Mouse (Mus musculus) forebrain, embryonic 11.5 days (tissue): Measurements from ENCODE around the gene Pth1r. TPM values are rescaled to one million over a fixed set of nuclear protein-coding genes. Genes with fewer than 3 reads are reported as not detected.

Experiments used
- polyA plus RNA-seq: library from polyadenylated mRNA; unstranded; fragments of >200 nt; fragmentation: Nextera tagmentation; extraction: Ambion mirVana; gene quantifications from 2 replicates; pipeline ENCODE4 v1.2.1, GENCODE M21; 2014

The Pth1r gene
- polyA plus RNA-seq, 1 experiment from 2014 or later: 21.3 TPM

Other genes starting within 250 kb of the Pth1r start
- 48.7 and 56.9 TPM in 2 replicates for gene Setd2, start 214.5 kb downstream of the Pth1r start, polyA plus RNA-seq
- 20.6 and 22.9 TPM in 2 replicates for gene Nradd, start 122.7 kb downstream of the Pth1r start, polyA plus RNA-seq
- 2.2 and 2.4 TPM in 2 replicates for gene Nbeal2, start 93.0 kb downstream of the Pth1r start, polyA plus RNA-seq
- gene Ccdc12, start 90.6 kb downstream of the Pth1r start, polyA plus RNA-seq: 149 and 164 TPM in 2 replicates
- 0.92 TPM in 1 of 2 replicates, not detected in the other for gene Myl3, start 5.3 kb downstream of the Pth1r start, polyA plus RNA-seq
- not detected in 2 replicates for gene Prss42, start 51.0 kb upstream of the Pth1r start, polyA plus RNA-seq
- not detected in 2 replicates for gene Prss44, start 66.8 kb upstream of the Pth1r start, polyA plus RNA-seq
- not detected in 2 replicates for gene Prss43, start 79.5 kb upstream of the Pth1r start, polyA plus RNA-seq
- not detected in 2 replicates for gene Prss45, start 87.4 kb upstream of the Pth1r start, polyA plus RNA-seq
- gene Prss46, start 97.4 kb upstream of the Pth1r start, polyA plus RNA-seq: not detected in 2 replicates
- gene Prss50, start 110.8 kb upstream of the Pth1r start, polyA plus RNA-seq: 0.17 and 0.19 TPM in 2 replicates
- gene Als2cl, start 132.7 kb upstream of the Pth1r start, polyA plus RNA-seq: 0.71 and 1.1 TPM in 2 replicates
- 0.07 and 0.12 TPM in 2 replicates for gene Tmie, start 133.0 kb upstream of the Pth1r start, polyA plus RNA-seq
- not detected in 2 replicates for gene Fam240a, start 169.7 kb upstream of the Pth1r start, polyA plus RNA-seq
- gene Tdgf1, start 199.0 kb upstream of the Pth1r start, polyA plus RNA-seq: not detected in 2 replicates
- 0.27 TPM in 1 of 2 replicates, not detected in the other for gene Lrrc2, start 204.4 kb upstream of the Pth1r start, polyA plus RNA-seq
- gene Rtp3, start 243.4 kb upstream of the Pth1r start, polyA plus RNA-seq: not detected in 2 replicates